Mouse (Mus musculus): Measurements from ENCODE around the gene Med18.

- TF ChIP-seq POLR2A (IDR thresholded peaks at IDR 0.05; ENCODE audit: low read depth, low read length) (no peak), CTCF (IDR thresholded peaks at IDR 0.05; ENCODE audit: extremely low read depth, insufficient read depth, insufficient read length, insufficient replicate concordance) (no peak)
Measured at GRCm38 (mm10) chr4:132409587-132410229, 54.0 kb downstream of the Med18 start.
